Mouse (Mus musculus) cerebellum, adult 11-12 months (tissue): ENCODE data around the gene Plcb1.
A peak's percentile ranks its signal among the peaks of the same experiment; 100 is the strongest.

Source experiments
- DNase-seq: peaks from one replicate; pipeline ENCODE4 v3.0.0; 2022

The Plcb1 gene

GRCm38 (mm10) chr2:135439546-135440517 lies 654.0 kb downstream of the Plcb1 start:
- DNase-seq = peak; percentile 25

- no peak for DNase-seq
These were observed 667.7 kb downstream of the Plcb1 start for GRCm38 (mm10) chr2:135453581-135453980.

GRCm38 (mm10) chr2:135454015-135454414 lies 668.1 kb downstream of the Plcb1 start:
- no peak for DNase-seq

GRCm38 (mm10) chr2:135454455-135454854 lies 668.6 kb downstream of the Plcb1 start:
- DNase-seq = no peak

- no peak for DNase-seq
These were observed 682.0 kb downstream of the Plcb1 start for GRCm38 (mm10) chr2:135467895-135468294.

GRCm38 (mm10) chr2:135474107-135474506 lies 688.2 kb downstream of the Plcb1 start:
- no peak for DNase-seq

- no peak for DNase-seq
These were observed 699.4 kb downstream of the Plcb1 start for GRCm38 (mm10) chr2:135485248-135485647.

- DNase-seq = no peak
These were observed 702.4 kb downstream of the Plcb1 start for GRCm38 (mm10) chr2:135488277-135488676.

- DNase-seq = no peak
These were observed 703.3 kb downstream of the Plcb1 start for GRCm38 (mm10) chr2:135489127-135489526.

- no peak for DNase-seq
These were observed 706.9 kb downstream of the Plcb1 start for GRCm38 (mm10) chr2:135492777-135493176.

GRCm38 (mm10) chr2:135496553-135496952 lies 710.7 kb downstream of the Plcb1 start:
- no peak for DNase-seq

GRCm38 (mm10) chr2:135497251-135497650 lies 711.4 kb downstream of the Plcb1 start:
- no peak for DNase-seq

- no peak for DNase-seq
These were observed 715.0 kb downstream of the Plcb1 start for GRCm38 (mm10) chr2:135500872-135501271.

- DNase-seq = no peak
These were observed 717.6 kb downstream of the Plcb1 start for GRCm38 (mm10) chr2:135503328-135503997.

- no peak for DNase-seq
These were observed 718.1 kb downstream of the Plcb1 start for GRCm38 (mm10) chr2:135503998-135504354.

GRCm38 (mm10) chr2:135507111-135507510 lies 721.2 kb downstream of the Plcb1 start:
- no peak for DNase-seq

GRCm38 (mm10) chr2:135518956-135519355 lies 733.1 kb downstream of the Plcb1 start:
- no peak for DNase-seq
